ENCODE assay signal across 12 mouse cellular contexts in the genomic region with DNA sequence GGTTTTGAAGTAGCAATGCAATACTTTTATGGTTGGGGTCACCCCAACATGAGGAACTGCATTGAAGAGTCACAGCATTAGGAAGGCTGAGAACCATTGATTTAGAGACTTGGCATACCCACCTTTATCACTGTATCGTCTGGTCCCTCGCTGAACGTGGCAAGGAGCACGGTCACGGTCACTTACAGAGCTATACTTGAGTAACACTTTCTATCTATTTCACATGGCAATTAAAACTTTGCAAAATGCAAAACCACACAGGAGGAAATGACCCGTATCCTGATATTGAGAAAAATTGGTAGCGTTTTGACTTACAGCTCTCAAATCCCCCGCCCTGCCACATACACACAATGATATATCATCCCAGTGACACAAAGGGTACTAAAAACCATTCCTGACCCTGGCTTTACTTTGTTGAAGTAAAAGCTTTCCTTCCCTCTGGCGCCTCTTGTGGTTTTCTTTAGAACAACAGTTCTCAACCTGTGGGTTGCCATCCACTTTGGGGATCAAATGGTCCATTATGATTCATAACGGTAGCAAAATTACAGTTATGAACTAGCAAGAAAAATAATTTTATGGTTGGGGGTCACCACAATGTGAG.
DNase-seq lines count a peak whose midpoint lies in the region; ATAC-seq and TF ChIP-seq lines count a peak whose summit lies in the region.
"Had no signal": no experiment of that assay in that cellular context is flagged by ENCODE, and none has a peak within 500 bp of the region (broad histone marks: within the 10 kb centered on the region; RNA-seq: fewer than 3 reads in every experiment).

No protein-coding gene starts in this region.

- no peaks in the 10 kb centered on the region for H3K36me3 ChIP-seq in heart, adult 2 months (ENCODE audit: control insufficient read depth, insufficient read depth, low read length)
- H3K36me3 ChIP-seq: hindbrain, embryonic 15.5 days had no signal

- no peaks in the 10 kb centered on the region for H3K27me3 ChIP-seq in heart, adult 2 months (ENCODE audit: control insufficient read depth, insufficient read depth, low read length)
- H3K27me3 ChIP-seq: hindbrain, embryonic 15.5 days had no signal

- TF ChIP-seq EP300 in heart, adult 2 months (IDR thresholded peaks at IDR 0.05; ENCODE audit: insufficient read depth, low read depth, low read length): no peak

- peak; percentile 83 for ATAC-seq in megakaryocyte-erythroid progenitor cell, adult 5-6 weeks (replicated peaks; ENCODE audit: low FRiP score, low TSS enrichment, poor library complexity, severe bottlenecking)

- TF ChIP-seq CTCF in heart, adult 2 months (IDR thresholded peaks at IDR 0.05): peak; percentile 78

- TF ChIP-seq POLR2A in heart, adult 2 months (IDR thresholded peaks at IDR 0.05; ENCODE audit: insufficient read depth, low read depth, low read length): no peak

- no peak overlapping the region for H3K27ac ChIP-seq in heart, adult 2 months
- H3K27ac ChIP-seq: forebrain, embryonic 10.5 days; hindbrain, embryonic 15.5 days; limb, embryonic 10.5 days had no signal

- no peak overlapping the region for H3K9ac ChIP-seq in heart, adult 2 months (ENCODE audit: low read depth, low read length)
- H3K9ac ChIP-seq: hindbrain, embryonic 15.5 days had no signal

- H3K4me3 ChIP-seq in heart, adult 2 months: no peak overlapping the region
- H3K4me3 ChIP-seq: forebrain, embryonic 10.5 days; hindbrain, embryonic 15.5 days; limb, embryonic 10.5 days had no signal

- H3K4me1 ChIP-seq in heart, adult 2 months (ENCODE audit: control insufficient read depth, insufficient read depth, low read length): peaks cover 22% of the 10 kb centered on the region

- no peak for DNase-seq in heart, adult 2 months
- DNase-seq in heart, postnatal 36 days: no peak
- DNase-seq in lung, postnatal 10 days: peak; percentile 45
- DNase-seq in lung, postnatal 25 days (ENCODE audit: low spot score): no peak
- peak; percentile 51 for DNase-seq in ZHBTc4 (ENCODE audit: low read depth, low spot score)
- no peak for DNase-seq in gastrocnemius, postnatal 25 days
- DNase-seq in cerebellum, adult 11 months: no peak
- DNase-seq: right cerebral cortex, adult 18-20 months had no signal

- H3K79me2 ChIP-seq in heart, adult 2 months (replicated peaks; ENCODE audit: control insufficient read depth, insufficient read depth, low read length): no peaks in the 10 kb centered on the region

- 82% methylated on average over 10 of the region's 10 CpGs for WGBS in heart, adult 2 months

- intact Hi-C loops in heart, adult 2 months (cut with DNase I): no loop called here
- intact Hi-C loops in heart, postnatal 36 days (cut with DNase I): no loop called here

Comparison
In these comparisons a context has a peak if more than half of its experiments do, and no peak if none do; other contexts are left out.
1. DNase-seq: peak in lung, postnatal 10 days (single experiment) and ZHBTc4 (single experiment); none in heart, adult 2 months (0 of 2), heart, postnatal 36 days (0 of 2), lung, postnatal 25 days (single experiment), gastrocnemius, postnatal 25 days (single experiment) and cerebellum, adult 11 months (single experiment).